Comparison of ENCODE assay signal across 33 mouse cellular contexts in the genomic region with DNA sequence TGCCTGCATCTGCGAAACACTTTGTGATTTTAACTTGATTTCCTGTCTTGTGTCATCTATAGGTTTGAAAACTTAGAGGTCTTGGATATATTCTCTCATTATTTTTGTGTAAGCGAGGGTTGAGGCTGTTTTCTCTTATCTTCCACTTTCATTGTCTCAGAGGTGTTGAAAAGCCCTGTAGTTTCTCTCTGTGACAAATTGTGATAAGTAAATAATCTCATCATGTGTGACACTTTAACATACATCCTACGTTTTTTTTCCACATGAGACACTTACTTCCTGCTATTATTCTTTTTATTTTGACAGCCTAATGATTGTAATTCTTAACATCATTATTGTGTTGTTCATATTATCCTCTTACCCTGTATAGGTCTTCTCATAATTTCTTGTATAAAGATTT.
"Had no signal": no experiment of that assay in that cellular context is flagged by ENCODE, and none has a peak within 500 bp of the region (broad histone marks: within the 10 kb centered on the region; RNA-seq: fewer than 3 reads in every experiment).

No protein-coding gene starts in this region.

- H3K9me3 ChIP-seq: limb, embryonic 10.5 days; limb, embryonic 12.5 days; limb, embryonic 13.5 days; limb, embryonic 15.5 days; liver, embryonic 12.5 days; liver, embryonic 13.5 days; liver, embryonic 15.5 days; lung, embryonic 15.5 days; megakaryocyte, embryonic 14.5 days; midbrain, embryonic 10.5 days; midbrain, embryonic 12.5 days; midbrain, embryonic 13.5 days; midbrain, embryonic 15.5 days; neural tube, embryonic 12.5 days; neural tube, embryonic 13.5 days had no signal

- DNase-seq: left cerebral cortex, postnatal 4 days; liver; liver, embryonic 13.5 days; liver, postnatal 0 days; lung, adult 18-20 months; lung, adult 2 months; lung, embryonic 14.5 days; lung, postnatal 10 days; lung, postnatal 14 days; lung, postnatal 36 days; lung, postnatal 4 days; midbrain, embryonic 14.5 days had no signal

- H3K4me2 ChIP-seq: limb, embryonic 12.5 days; limb, embryonic 13.5 days; limb, embryonic 15.5 days; liver, embryonic 11.5 days; liver, embryonic 12.5 days; liver, embryonic 13.5 days; liver, embryonic 15.5 days; lung, embryonic 14.5 days; lung, embryonic 15.5 days; midbrain, embryonic 11.5 days; midbrain, embryonic 12.5 days; midbrain, embryonic 13.5 days; midbrain, embryonic 15.5 days; neural tube, embryonic 12.5 days; neural tube, embryonic 13.5 days had no signal

- H3K9ac ChIP-seq: limb, embryonic 12.5 days; limb, embryonic 13.5 days; limb, embryonic 15.5 days; liver, embryonic 12.5 days; liver, embryonic 13.5 days; liver, embryonic 14.5 days; liver, embryonic 15.5 days; liver, postnatal 0 days; lung, embryonic 14.5 days; lung, embryonic 15.5 days; midbrain, embryonic 12.5 days; midbrain, embryonic 13.5 days; midbrain, embryonic 15.5 days; neural tube, embryonic 12.5 days; neural tube, embryonic 13.5 days had no signal

- ATAC-seq: liver, embryonic 12.5 days; liver, postnatal 0 days; lung, postnatal 0 days; midbrain, embryonic 13.5 days; midbrain, embryonic 15.5 days; midbrain, embryonic 16.5 days had no signal

- H3K36me3 ChIP-seq: limb, embryonic 10.5 days; limb, embryonic 12.5 days; limb, embryonic 13.5 days; limb, embryonic 15.5 days; liver, embryonic 12.5 days; liver, embryonic 13.5 days; liver, embryonic 15.5 days; lung, embryonic 15.5 days; midbrain, embryonic 10.5 days; midbrain, embryonic 12.5 days; midbrain, embryonic 13.5 days; midbrain, embryonic 15.5 days; neural tube, embryonic 12.5 days; neural tube, embryonic 13.5 days had no signal

- H3K27ac ChIP-seq: limb, embryonic 10.5 days; limb, embryonic 12.5 days; limb, embryonic 13.5 days; limb, embryonic 15.5 days; liver, embryonic 12.5 days; liver, embryonic 13.5 days; liver, embryonic 14.5 days; liver, embryonic 15.5 days; lung, embryonic 15.5 days; macrophage; midbrain, embryonic 10.5 days; midbrain, embryonic 12.5 days; midbrain, embryonic 13.5 days; midbrain, embryonic 15.5 days; neural tube, embryonic 12.5 days; neural tube, embryonic 13.5 days had no signal

- H3K4me1 ChIP-seq: limb, embryonic 10.5 days; limb, embryonic 15.5 days; midbrain, embryonic 10.5 days; midbrain, embryonic 12.5 days; midbrain, embryonic 13.5 days; midbrain, embryonic 15.5 days; neural tube, embryonic 12.5 days had no signal

- H3K4me3 ChIP-seq: limb, embryonic 10.5 days; limb, embryonic 12.5 days; limb, embryonic 13.5 days; limb, embryonic 15.5 days; liver, embryonic 12.5 days; liver, embryonic 13.5 days; liver, embryonic 15.5 days; lung, embryonic 15.5 days; megakaryocyte, embryonic 14.5 days; midbrain, embryonic 10.5 days; midbrain, embryonic 12.5 days; midbrain, embryonic 13.5 days; midbrain, embryonic 15.5 days; myocyte; neural tube, embryonic 12.5 days; neural tube, embryonic 13.5 days had no signal

- H3K27me3 ChIP-seq: limb, embryonic 12.5 days; limb, embryonic 13.5 days; limb, embryonic 15.5 days; liver, embryonic 12.5 days; liver, embryonic 13.5 days; liver, embryonic 15.5 days; lung, embryonic 15.5 days; megakaryocyte, embryonic 14.5 days; midbrain, embryonic 12.5 days; midbrain, embryonic 13.5 days; midbrain, embryonic 15.5 days; neural tube, embryonic 12.5 days; neural tube, embryonic 13.5 days had no signal
